Mouse (Mus musculus): ENCODE results near the gene Ppp5c.

- TF ChIP-seq CTCF (IDR thresholded peaks at IDR 0.05; ENCODE audit: insufficient read depth, low read length) (no peak), POLR2A (IDR thresholded peaks at IDR 0.05; ENCODE audit: borderline replicate concordance, extremely low read depth, low read depth, low read length) (no peak)
Observed at GRCm38 (mm10) chr7:17010010-17010347, 17.7 kb downstream of the Ppp5c start.

All from lung, adult 2 months (tissue).